In genomic region chr9:20894629-20895028, GRCm38 (mm10) we compare ENCODE assay signal across 24 mouse cellular contexts.
"Had no signal": no experiment of that assay in that cellular context is flagged by ENCODE, and none has a peak within 500 bp of the region (broad histone marks: within the 10 kb centered on the region; RNA-seq: fewer than 3 reads in every experiment).

No protein-coding gene starts in this region.

- DNase-seq: gastrocnemius, postnatal 14 days; gastrocnemius, postnatal 36 days; heart, adult 2 months; heart, postnatal 14 days; heart, postnatal 36 days; kidney, adult 11 months; kidney, adult 2 months; kidney, adult 9 months; kidney, postnatal 14 days; kidney, postnatal 36 days; layer of hippocampus, adult 9-11 months; layer of hippocampus, postnatal 36 days; left cerebral cortex, postnatal 4 days had no signal

- H3K27me3 ChIP-seq: heart, embryonic 13.5 days; heart, embryonic 15.5 days; hindbrain, embryonic 13.5 days; hindbrain, embryonic 15.5 days; kidney, embryonic 15.5 days; limb, embryonic 13.5 days; limb, embryonic 15.5 days had no signal

- H3K4me3 ChIP-seq: heart, adult 2 months; heart, embryonic 13.5 days; heart, embryonic 15.5 days; hindbrain, embryonic 13.5 days; hindbrain, embryonic 15.5 days; kidney, embryonic 15.5 days; limb, embryonic 13.5 days; limb, embryonic 15.5 days had no signal

- ATAC-seq: hindbrain, postnatal 0 days; intestine, embryonic 16.5 days had no signal

- H3K9me3 ChIP-seq: heart, embryonic 13.5 days; heart, embryonic 15.5 days; hindbrain, embryonic 13.5 days; hindbrain, embryonic 15.5 days; kidney, embryonic 15.5 days; limb, embryonic 13.5 days; limb, embryonic 15.5 days had no signal

- H3K27ac ChIP-seq: heart, adult 2 months; heart, embryonic 13.5 days; heart, embryonic 15.5 days; hindbrain, embryonic 13.5 days; hindbrain, embryonic 15.5 days; hindbrain, postnatal 0 days; kidney, embryonic 15.5 days; kidney, postnatal 0 days; limb, embryonic 13.5 days; limb, embryonic 15.5 days had no signal

- H3K4me2 ChIP-seq: heart, embryonic 11.5 days; heart, embryonic 13.5 days; heart, embryonic 15.5 days; hindbrain, embryonic 13.5 days; hindbrain, embryonic 15.5 days; kidney, embryonic 15.5 days; limb, embryonic 13.5 days; limb, embryonic 15.5 days had no signal

- H3K9ac ChIP-seq: heart, embryonic 13.5 days; heart, embryonic 15.5 days; hindbrain, embryonic 13.5 days; hindbrain, embryonic 15.5 days; kidney, embryonic 15.5 days; limb, embryonic 13.5 days; limb, embryonic 15.5 days had no signal
